Mouse (Mus musculus): ENCODE measurements around the gene Gm3633. TPM values are rescaled to one million over a fixed set of nuclear protein-coding genes. Genes with fewer than 3 reads are reported as not detected.
"Not testable (repeated sequence)": the region's sequence is repeated elsewhere in the genome, so short reads cannot be mapped to it uniquely, and the experiment has no call there.

The Gm3633 gene
- not detected for total RNA-seq (2021)
- long read RNA-seq, experiment 1, result 0 reads
- long read RNA-seq, experiment 2, result 0 reads

DNA sequence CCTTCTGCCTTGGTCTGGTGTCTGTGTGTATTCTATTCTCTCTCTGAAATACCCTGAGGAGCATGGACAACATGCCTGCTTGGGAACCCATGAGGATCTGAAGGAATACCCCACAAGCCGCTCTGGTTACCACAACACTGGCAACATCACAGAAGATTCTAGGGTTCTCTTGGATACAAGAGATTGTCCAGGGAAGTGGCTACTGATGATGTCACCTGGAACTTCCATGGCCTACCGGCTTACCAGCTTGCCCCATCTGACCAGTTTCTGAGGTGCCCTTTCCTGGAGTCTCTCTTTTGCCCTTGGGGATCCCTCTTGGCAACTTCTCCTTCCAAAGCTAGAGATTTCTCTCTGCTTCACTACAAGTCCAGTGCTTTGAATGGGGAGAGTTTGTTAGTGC, at the start of gene Gm3633:
Gm3633 (minus strand) TSS at position 101 of the 400 bp plus-strand sequence.
- not testable (repeated sequence) for DNase-seq

- not testable (repeated sequence) for DNase-seq
These were observed 13.9 kb upstream of the Gm3633 start, which contains the start of gene Gm10378 for GRCm38 (mm10) chr14:42655638-42656037. Gm10378 (plus strand) TSS chr14:42655938.

DNA sequence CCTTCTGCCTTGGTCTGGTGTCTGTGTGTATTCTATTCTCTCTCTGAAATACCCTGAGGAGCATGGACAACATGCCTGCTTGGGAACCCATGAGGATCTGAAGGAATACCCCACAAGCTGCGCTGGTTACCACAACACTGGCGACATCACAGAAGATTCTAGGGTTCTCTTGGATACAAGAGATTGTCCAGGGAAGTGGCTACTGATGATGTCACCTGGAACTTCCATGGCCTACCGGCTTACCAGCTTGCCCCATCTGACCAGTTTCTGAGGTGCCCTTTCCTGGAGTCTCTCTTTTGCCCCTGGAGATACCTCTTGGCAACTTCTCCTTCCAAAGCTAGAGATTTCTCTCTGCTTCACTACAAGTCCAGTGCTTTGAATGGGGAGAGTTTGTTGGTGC, 41.9 kb downstream of the Gm3633 start, which contains the start of gene Gm17124:
Gm17124 (minus strand) TSS at position 101 of the 400 bp plus-strand sequence.
- DNase-seq, result not testable (repeated sequence)

Small RNA genes within 50 kb of the gene (microRNA-seq; reads per million reads assigned to microRNA genes)
- gene Gm23620 (not detected), gene Gm25228 (not detected)

Other genes starting within 250 kb of the Gm3633 start
- gene Gm8005, start 202.2 kb downstream of the Gm3633 start, total RNA-seq (2021), result not detected
- not detected for gene Gm8011, start 178.0 kb downstream of the Gm3633 start, total RNA-seq (2021)
- not detected for gene Gm8020, start 139.6 kb downstream of the Gm3633 start, total RNA-seq (2021)
- gene Gm8024, start 117.6 kb downstream of the Gm3633 start, total RNA-seq (2021), result not detected
- gene Gm17124, start 42.0 kb downstream of the Gm3633 start, total RNA-seq (2021), result not detected
- gene Gm10378, start 14.0 kb upstream of the Gm3633 start, total RNA-seq (2021), result not detected
- gene Gm3015, start 126.9 kb upstream of the Gm3633 start, total RNA-seq (2021), result not detected
- gene Gm10377, start 156.1 kb upstream of the Gm3633 start, total RNA-seq (2021), result not detected
- not detected for gene Gm21977, start 211.6 kb upstream of the Gm3633 start, total RNA-seq (2021)